Mouse (Mus musculus): ENCODE measurements at regions not wholly inside any gene's neighbourhood (a gene's known extent, or its start where the extent isn't known, plus 50 kb on each side); places are given as distances from the start of the nearest gene placed in this dataset.

GRCm38 (mm10) chr2:129955260-129955691 is 56.9 kb upstream of the Tgm3 start:
- DNase-seq (ENCODE audit: low spot score) (no peak), ATAC-seq (ENCODE audit: low FRiP score, low TSS enrichment) (no peak)
- Histone ChIP-seq H3K27ac (replicated peaks) (no peak overlapping the region), H3K4me3 (ENCODE audit: low read depth, low read length) (no peak overlapping the region), H3K4me1 (replicated peaks; ENCODE audit: control insufficient read depth, insufficient read depth) (no peaks in the 10 kb centered on the region), H3K36me3 (ENCODE audit: control insufficient read depth, insufficient read depth, low read length) (no peaks in the 10 kb centered on the region), H3K27me3 (ENCODE audit: control insufficient read depth, insufficient read depth, low read length) (no peaks in the 10 kb centered on the region), H3K4me2 (replicated peaks; ENCODE audit: low read depth) (no peak overlapping the region), H3K9me3 (ENCODE audit: control insufficient read depth, low read length) (no peaks in the 10 kb centered on the region), H3K9ac (ENCODE audit: low read length) (no peak overlapping the region)
- TF ChIP-seq CTCF (IDR thresholded peaks at IDR 0.05; ENCODE audit: low read depth) (no peak), EP300 (optimal IDR thresholded peaks at IDR 0.05) (no peak)
- 45% methylated on average over 8 of the region's 8 CpGs for WGBS

GRCm38 (mm10) chr2:129958120-129958519 is 54.0 kb upstream of the Tgm3 start:
- no peak for TF ChIP-seq EP300 (optimal IDR thresholded peaks at IDR 0.05)
- TF ChIP-seq CTCF (IDR thresholded peaks at IDR 0.05; ENCODE audit: low read depth), result no peak
- DNase-seq (ENCODE audit: low spot score) (no peak), ATAC-seq (ENCODE audit: low FRiP score, low TSS enrichment) (no peak)
- Histone ChIP-seq H3K4me2 (replicated peaks; ENCODE audit: low read depth) (no peak overlapping the region), H3K36me3 (ENCODE audit: control insufficient read depth, insufficient read depth, low read length) (no peaks in the 10 kb centered on the region), H3K27me3 (ENCODE audit: control insufficient read depth, insufficient read depth, low read length) (no peaks in the 10 kb centered on the region), H3K4me1 (replicated peaks; ENCODE audit: control insufficient read depth, insufficient read depth) (no peaks in the 10 kb centered on the region), H3K9me3 (ENCODE audit: control insufficient read depth, low read length) (no peaks in the 10 kb centered on the region), H3K9ac (ENCODE audit: low read length) (no peak overlapping the region), H3K4me3 (ENCODE audit: low read depth, low read length) (no peak overlapping the region), H3K27ac (replicated peaks) (no peak overlapping the region)
- 67% methylated on average over 3 of the region's 3 CpGs for WGBS

- WGBS, result 85% methylated on average over 4 of the region's 4 CpGs
- no peak for DNase-seq (ENCODE audit: low spot score)
- TF ChIP-seq EP300 (optimal IDR thresholded peaks at IDR 0.05), result no peak
- TF ChIP-seq CTCF (IDR thresholded peaks at IDR 0.05; ENCODE audit: low read depth), result no peak
Observed at GRCm38 (mm10) chr2:129960364-129960763, 51.8 kb upstream of the Tgm3 start.

GRCm38 (mm10) chr2:129961522-129961921 is 50.6 kb upstream of the Tgm3 start:
- Histone ChIP-seq H3K27me3 (ENCODE audit: control insufficient read depth, insufficient read depth, low read length) (no peaks in the 10 kb centered on the region), H3K4me2 (replicated peaks; ENCODE audit: low read depth) (no peak overlapping the region), H3K9ac (ENCODE audit: low read length) (no peak overlapping the region), H3K9me3 (ENCODE audit: control insufficient read depth, low read length) (no peaks in the 10 kb centered on the region), H3K27ac (replicated peaks) (no peak overlapping the region), H3K36me3 (ENCODE audit: control insufficient read depth, insufficient read depth, low read length) (no peaks in the 10 kb centered on the region), H3K4me1 (replicated peaks; ENCODE audit: control insufficient read depth, insufficient read depth) (no peaks in the 10 kb centered on the region), H3K4me3 (ENCODE audit: low read depth, low read length) (no peak overlapping the region)
- DNase-seq (ENCODE audit: low spot score), result no peak
- ATAC-seq (ENCODE audit: low FRiP score, low TSS enrichment), result no peak
- WGBS, result 50% methylated on average over 5 of the region's 5 CpGs
- no peak for TF ChIP-seq EP300 (optimal IDR thresholded peaks at IDR 0.05)
- TF ChIP-seq CTCF (IDR thresholded peaks at IDR 0.05; ENCODE audit: low read depth), result no peak

More at GRCm38 (mm10) chr2:129960364-129960763, 51.8 kb upstream of the Tgm3 start:
- no peak for ATAC-seq (ENCODE audit: low FRiP score, low TSS enrichment)
- H3K4me2 ChIP-seq (replicated peaks; ENCODE audit: low read depth), result no peak overlapping the region
- H3K4me3 ChIP-seq (ENCODE audit: low read depth, low read length), result no peak overlapping the region
- H3K27me3 ChIP-seq (ENCODE audit: control insufficient read depth, insufficient read depth, low read length), result no peaks in the 10 kb centered on the region
- no peaks in the 10 kb centered on the region for H3K36me3 ChIP-seq (ENCODE audit: control insufficient read depth, insufficient read depth, low read length)
- H3K9me3 ChIP-seq (ENCODE audit: control insufficient read depth, low read length), result no peaks in the 10 kb centered on the region
- H3K27ac ChIP-seq (replicated peaks), result no peak overlapping the region
- H3K9ac ChIP-seq (ENCODE audit: low read length), result no peak overlapping the region
- no peaks in the 10 kb centered on the region for H3K4me1 ChIP-seq (replicated peaks; ENCODE audit: control insufficient read depth, insufficient read depth)
